Mouse (Mus musculus): ENCODE measurements at regions not wholly inside any gene's neighbourhood (a gene's known extent, or its start where the extent isn't known, plus 50 kb on each side); places are given as distances from the start of the nearest gene placed in this dataset.
"Not testable (repeated sequence)": the region's sequence is repeated elsewhere in the genome, so short reads cannot be mapped to it uniquely, and the experiment has no call there.

DNA sequence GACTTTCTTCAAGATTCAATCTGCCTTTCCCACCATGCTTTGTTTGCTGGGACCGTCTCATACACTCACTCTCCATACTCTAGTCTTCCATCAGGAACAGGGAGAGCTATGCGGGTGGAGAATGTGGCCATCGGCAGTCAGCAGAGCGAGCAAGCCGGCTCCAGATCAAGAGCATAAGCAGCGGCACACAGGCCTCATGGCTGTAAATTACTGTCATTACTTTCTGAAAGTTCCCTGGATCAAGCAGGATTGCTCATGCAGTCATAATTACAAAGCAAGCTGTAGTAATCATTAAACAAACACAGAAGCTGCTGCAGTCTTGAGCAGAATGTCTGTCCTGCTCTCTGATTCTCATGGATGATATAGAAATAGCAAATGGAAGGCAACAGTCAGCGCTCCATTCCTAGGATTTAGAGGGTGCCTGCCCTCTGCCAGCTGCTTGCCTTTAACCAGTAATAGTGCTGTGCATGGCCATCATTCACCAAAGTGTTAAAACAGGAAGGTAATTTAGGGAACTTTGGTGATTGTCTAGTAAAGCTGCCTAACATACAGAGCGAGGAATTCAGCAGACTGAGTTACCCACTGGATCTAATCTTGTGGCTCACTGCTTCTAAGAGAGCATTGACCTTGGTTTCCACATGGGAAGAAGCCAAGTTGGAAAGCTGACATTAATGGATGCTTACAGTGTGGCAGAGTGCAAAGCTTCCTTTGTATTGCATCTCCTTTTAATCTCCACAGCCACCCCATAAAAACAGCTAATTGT, 298.2 kb downstream of the 1190002N15Rik start:
- no peak for DNase-seq

DNA sequence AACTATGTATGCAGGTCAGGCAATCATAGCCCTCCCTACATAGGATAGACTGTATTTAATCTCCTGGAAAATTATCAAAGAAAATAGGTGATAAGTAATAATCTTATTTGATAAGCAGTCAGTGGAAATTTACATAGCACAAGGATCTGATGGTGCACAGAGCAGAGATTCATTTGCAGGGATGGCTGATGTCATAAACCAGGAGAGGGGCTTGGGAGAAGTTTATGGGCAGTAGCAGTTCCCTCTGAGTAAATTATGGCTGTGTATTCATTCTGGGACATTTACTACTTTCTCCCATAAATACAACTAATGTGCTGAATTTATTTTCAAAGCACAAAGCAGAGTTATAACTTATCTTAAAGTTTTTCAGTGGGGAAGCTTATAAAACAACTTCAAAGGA, 299.3 kb downstream of the 1190002N15Rik start:
- no peak for DNase-seq

DNA sequence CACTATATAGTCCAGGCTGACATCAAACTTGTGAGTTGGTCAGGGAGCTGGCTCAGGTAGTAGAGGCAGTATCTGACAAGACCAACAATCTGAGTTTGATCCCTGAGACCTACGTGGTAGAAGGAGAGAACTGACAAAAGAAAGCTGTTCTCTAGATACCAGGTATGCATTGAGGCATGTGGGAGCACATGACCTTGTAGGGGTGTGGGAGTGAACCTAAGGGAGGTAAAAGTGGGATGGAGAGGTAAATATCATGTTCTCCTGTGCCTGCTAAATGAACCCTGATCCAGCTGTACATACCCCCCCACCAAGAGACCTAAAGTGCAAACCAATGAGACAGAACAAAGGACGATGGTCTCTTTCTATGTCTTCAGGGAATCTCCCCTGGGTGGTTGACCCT, 308.3 kb downstream of the 1190002N15Rik start:
- DNase-seq = no peak

DNA sequence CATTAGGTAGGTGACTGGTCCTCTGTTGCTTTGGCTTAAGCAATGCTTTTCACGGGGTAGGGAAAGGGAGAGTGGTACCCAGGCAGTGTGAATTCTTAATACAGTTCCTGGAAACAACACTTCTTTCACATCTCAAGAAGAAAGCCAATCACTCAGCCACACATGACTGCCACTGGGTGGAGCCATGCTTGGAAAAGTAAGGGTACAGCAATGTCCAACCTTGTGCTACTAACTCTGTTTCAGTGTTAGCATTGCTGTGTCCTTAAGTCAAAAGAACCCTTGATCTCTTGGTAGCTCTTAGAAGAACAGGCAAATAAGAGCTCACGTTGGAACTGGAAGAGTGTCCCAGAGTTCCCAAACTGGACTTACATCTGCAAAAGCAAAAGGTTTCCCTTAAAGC, 318.8 kb downstream of the 1190002N15Rik start:
- DNase-seq = no peak

DNA sequence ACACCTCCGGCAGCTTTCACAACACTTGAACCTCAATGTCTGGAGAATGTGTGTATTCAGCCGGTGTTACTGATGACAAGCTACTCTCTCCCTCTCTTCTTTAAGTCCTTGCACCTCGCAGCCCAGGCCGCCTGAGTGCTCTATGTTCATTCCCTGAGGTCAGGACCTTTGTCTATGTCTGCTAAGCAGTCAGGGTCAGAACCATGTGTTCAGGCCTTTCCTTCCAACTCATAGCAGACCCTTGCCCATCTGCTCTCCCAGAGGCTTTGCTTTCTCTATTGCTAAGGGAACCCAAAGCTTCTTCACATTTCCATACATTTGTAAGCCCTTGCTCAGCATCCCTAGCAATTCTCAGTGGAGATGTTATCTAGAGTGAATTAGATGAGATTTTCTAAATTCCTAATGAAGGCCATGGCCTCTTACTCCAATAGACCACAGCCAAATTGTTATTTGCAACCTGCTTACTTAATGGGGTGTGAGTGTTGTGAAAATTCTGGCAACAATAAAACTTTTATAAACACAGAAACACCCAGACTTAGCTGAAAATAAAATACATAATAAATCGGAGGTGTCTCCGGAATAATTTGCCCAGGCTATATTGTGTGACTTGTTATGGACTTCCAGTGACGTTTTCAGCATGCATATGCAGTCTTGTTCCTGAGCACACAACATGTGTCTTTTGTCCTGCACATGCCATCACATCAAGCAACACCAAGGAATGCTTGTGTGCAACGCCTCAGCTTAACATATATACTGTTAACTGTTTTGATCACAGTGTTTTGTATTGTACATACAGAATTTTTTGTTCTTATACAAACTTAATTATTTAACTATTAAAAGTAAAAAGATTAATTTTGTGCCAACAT, 321.2 kb downstream of the 1190002N15Rik start:
- no peak for DNase-seq

DNA sequence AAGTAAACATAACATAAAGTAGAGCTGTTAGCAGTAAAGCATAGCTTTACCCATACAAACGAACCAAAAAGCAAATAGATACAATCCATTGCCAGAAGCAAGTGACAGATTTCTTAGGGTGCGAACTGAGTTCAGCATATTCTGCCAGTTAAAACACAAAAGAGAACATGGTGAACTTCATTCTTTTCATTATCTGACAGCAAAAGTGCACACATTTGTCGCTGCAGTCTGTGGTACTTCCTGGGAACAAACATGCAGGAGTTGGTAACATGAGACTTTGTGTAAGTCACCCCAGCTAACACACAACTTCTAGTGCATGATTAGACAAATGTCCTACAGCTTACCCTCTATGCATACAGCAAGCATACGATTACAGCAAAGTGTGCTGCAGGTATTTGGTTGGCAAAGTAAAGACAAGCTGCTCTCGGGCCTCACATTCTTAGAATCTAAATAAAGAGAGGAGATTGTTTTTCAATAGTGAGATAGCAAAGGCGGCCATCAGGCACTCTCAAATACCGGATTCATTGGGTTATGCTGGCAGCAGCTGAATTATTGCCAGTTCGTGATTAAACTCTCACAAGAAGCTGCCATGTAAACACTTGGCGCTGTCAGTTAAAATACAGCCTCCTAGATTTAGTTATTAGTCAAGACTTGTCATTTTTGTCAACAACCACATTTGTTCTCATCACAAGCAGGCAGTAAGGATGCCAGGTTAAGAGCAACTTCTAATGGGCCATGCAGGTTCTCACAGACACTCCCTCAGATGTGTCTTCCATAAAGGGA, 327.2 kb downstream of the 1190002N15Rik start:
- no peak for DNase-seq

DNA sequence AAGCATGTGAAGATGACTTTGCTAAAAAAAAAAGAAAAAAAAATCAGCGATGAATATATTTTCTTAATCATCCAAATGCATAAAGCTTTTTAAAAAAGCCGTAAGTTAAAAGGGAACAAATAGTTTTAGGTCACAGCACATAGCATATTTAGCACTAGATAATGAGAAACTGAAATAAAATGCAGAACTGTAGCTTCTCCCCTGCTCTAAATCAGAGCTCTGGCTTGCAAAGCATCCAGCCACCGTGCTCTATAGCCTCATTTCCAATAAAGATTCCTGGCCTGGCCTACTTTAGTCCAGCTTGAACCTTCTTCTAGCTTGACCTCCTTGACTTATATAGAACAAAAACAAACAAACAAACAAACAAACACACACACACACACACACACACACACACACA, 328.9 kb downstream of the 1190002N15Rik start:
- DNase-seq = no peak

DNA sequence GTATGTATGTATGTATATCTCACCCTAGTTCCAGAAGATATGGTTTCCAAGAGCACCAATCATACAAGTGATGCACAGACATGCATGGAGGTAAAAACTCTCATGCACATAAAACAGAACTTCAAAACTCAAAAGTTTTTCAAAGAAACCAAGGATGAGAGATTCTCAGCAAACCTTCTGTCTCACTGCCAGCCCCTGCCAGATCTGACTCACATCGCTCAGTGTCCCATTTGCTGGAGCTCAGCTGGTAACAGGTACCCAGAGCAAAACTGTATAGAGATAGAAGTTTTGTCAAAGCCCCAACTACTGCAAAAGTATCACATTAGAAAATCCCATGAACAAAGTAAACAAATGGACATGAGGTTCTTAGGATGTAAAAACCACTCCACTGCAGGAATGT, 337.0 kb downstream of the 1190002N15Rik start:
- DNase-seq = no peak

DNA sequence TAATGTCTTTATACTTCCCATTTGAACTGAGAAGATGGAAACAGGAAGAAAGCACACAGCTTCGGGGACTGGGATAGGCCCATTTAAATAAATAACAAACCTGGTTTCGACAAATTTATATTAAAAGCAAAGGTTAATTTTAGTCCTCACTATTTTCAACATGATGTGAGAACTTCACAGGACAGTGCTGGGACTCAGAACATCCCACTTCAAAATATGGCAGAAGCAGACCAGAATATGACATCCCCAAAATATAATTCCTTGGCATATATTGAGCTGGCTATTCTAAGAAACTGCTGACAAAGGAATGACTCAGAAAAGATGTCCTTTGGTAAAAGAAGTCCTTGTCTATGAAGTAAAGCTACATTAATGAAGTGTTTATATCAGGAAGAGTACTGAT, 338.0 kb downstream of the 1190002N15Rik start:
- no peak for DNase-seq

DNA sequence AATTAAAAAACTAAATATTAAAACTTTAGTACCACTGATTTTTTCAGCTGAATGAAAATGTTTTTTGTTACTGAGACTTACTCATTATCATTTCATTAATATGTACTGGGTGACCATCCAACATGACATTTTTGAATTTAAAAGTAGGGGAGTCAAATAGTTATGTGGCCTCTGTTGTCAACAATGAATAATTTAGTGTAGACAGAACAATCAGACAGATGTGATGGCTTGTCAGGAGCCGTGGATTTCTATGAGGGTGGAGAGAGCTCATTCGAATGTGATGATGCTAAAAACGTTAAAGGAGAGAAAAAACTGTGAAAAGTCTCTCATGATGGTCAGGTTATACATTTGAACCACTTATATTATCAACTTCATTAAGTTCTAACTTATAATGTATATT, 346.8 kb downstream of the 1190002N15Rik start:
- no peak for DNase-seq

DNA sequence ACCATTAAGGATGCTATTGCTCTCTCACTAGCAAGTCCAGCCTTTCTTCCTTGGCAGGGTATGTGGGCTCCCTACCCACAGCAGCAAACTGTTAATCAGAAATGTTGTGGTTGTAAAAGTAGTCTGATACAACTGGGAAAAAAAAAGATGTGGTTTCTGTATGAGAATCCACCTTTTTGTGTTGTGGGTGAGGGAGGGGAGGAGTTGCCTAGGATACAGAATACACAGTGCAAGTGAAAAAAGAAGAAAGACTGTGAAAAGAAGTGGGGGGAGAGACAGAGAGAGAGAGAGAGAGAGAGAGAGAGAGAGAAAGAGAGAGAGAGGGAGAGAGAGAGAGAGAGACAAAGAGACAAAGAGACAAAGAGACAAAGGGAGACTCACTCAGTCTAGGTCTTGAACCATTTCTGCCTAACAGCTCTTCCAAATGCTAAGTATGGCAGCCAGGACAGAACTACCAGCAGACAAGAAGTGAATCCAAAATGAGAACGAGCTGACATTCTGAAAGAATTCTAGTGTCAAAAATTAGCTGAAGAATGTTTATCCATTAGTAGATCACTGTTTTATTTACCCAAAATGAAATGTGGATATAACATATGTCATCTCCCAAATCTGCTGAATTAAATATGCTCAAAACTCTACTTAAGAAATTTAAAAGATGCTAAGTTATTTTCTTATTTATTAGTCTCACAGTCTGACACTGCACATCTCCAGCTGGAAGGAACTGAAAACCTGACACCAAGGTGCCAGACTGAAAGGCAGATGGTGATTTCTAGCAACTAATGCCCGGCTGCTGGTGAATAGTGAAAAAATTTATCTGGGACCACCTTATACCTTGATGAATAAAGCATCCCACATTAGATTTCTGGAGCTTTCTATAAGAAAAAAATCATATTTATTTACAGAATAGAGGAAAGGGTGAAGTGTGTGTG, 347.7 kb downstream of the 1190002N15Rik start:
- no peak for DNase-seq

DNA sequence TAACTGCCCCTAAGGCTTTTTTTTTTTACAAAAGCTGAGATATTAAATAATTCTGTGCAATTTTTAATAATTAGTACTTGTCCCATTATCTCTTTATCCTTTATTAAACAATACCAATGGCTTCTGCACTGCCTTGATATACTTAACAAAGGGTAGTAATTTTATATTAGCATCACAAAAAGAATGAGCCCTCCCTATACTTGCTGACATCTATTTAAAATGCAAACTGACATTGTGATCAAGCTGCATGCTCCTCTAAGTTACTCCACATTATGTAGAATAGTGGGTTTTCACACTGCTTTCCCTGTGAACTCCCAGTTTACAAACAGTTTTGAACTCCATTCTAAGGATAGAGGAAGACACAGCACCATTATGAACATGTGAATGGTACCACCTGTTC, 349.8 kb downstream of the 1190002N15Rik start:
- no peak for DNase-seq

DNA sequence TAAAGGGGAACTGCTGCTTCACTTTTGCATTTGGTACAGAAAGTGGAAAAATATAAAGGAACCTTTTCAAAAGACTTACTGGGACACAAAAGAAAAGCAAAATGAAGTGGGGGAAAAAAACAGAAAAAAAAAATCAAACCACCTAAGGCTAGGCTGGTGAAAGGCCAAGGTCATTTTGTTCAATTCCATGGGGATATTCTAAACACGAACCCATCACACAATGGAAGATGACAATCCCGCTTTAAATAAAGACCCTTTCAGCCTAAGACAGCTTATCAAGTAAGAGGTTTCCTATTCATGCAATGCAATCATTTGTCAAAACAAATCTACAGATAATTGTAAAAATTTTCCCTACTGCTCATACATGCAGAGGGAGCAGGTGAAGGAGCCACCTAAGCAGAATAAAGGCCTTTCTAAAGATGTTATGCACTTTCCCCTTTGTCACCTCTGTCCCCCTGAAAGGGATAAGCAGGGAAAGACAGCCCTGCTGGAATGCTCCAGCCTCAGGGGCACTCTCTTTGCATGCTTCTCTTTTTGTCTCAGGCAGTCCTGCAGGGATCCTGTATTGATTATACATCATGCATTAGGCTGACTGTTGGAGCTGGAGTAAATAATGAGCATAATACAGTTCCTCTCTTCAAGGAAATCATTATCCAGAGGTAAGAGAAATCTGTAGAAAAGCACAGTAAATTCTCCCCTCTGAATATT, 367.8 kb downstream of the 1190002N15Rik start:
- DNase-seq = no peak

DNA sequence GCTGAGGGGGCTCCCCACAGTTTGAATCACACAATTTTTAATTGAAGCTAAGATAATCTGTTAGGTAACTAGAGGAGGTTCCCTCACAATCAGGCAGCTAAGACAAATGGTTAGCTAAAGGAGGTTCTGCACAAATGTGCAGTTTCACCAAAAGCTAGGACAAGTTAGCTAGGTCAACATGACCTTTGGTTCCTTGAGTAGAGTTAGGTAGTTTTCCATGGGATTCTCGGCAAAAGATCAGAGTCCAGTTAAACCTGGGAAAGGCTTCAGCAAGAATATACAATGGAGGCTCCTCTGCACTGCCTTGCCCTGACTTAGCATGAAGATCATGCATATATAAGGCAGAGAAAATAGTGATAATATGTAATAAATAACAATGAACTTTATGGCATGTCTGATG, 374.2 kb downstream of the 1190002N15Rik start:
- DNase-seq = no peak

DNA sequence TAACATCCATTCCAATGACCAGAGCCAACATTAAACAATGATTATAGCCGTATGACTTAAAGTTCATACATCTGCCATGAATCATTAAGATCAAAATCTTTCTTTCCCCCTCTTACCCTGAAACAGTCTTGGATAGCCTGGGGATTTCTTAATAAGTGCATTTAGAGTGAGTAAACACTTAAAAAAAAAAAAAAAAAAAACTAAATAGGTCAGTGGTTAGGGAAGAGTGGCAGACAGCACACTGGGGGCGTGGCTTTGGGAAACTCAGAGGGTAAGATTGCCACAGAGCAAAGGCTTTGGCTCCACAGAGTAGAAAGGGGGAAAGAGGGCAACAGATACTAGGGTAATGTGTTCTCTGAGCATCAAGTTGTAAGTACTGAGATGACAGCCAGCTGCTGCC, 382.3 kb downstream of the 1190002N15Rik start:
- no peak for DNase-seq

DNA sequence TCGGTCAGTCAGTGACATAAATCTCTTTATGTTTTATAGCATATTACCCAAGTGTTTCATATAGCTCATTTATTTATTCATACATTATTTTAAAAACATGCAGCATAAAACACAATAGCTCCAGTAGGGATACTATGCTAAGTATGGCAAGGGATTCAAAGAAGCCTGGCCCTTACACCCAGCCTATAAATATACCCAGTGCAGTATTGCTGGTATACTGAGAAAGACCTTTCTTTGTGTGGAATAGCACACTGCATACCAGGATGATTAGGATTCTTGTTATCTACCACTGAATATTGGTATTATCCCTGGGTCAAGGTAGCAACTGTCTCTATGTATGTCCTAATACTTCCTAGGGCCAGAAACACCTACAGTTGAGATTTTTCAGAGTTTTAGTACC, 389.4 kb downstream of the 1190002N15Rik start:
- no peak for DNase-seq

DNA sequence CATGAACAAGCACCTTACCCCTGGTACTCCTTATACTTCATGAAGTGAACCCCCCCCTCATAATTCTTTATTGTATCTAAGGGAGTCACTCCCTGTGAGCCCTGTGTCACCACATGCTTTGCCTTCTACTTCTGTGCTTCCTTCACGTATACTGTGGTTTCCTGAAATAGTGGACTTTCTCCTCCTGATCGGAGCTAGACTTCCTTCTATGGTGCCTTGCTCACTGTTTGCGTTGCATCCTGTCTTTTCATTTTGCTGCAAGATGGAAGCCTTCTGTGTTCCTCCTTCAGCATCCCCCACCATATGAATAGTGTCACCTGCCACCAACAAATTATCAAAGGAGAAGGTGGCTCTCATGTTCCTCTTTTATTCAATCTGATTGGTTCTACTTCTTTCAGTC, 391.1 kb downstream of the 1190002N15Rik start:
- DNase-seq = no peak

DNA sequence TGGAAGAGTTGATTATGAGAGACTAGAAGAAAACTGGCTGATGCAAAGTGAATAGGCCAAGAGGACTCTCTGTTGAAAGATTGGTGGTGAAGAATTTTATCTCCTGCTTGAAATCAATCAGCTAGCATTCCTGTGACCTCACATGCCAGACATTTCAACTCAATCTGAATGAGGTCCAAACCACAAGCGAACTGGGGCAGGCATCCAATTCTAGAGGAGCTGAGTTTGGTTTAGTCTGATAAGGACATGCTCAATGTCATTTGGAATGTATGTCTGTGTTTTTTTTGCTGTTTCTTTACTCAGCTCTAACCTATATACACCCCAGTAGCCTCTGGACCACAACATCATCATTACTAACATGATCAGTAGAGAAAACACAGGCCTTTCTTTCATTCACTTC, 401.4 kb downstream of the 1190002N15Rik start:
- no peak for DNase-seq

DNA sequence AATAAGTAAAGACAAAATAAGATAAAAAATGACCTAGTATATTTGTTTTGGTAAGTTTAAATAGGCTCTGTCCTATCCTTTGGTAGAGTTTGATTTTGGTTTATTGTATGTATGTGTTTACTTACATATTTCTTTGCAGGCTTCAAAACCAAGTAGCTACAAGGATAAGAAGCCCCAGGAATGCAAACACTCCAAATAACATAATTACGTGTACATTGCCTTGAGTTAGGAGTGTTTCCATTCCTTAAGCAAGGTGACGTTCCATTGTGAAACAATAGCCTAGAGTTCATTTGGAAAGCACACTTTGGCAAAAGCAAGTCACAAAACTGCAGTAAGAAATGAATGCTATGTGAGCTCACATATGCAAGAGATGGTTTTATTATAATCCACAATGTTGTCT, 404.2 kb downstream of the 1190002N15Rik start:
- no peak for DNase-seq

DNA sequence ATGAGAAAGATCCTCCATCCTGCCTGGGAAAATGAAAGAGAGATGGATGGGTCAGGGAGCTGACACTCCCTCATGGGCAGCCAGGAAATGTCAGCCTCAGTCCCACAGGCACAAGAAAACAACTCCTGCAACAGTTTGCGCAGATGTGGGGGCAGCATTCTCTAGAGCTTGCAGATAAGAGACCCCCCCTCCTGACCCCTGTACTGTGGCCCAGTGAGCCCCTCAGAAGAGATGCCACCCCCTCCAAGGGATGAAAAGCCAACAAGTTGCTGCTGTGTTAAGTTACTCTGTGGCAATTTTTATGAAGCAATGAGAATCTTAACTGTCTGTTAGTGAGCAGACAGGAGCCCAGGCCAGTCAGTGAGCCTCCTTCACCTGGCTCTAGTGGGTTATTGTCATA, 406.5 kb downstream of the 1190002N15Rik start:
- no peak for DNase-seq

DNA sequence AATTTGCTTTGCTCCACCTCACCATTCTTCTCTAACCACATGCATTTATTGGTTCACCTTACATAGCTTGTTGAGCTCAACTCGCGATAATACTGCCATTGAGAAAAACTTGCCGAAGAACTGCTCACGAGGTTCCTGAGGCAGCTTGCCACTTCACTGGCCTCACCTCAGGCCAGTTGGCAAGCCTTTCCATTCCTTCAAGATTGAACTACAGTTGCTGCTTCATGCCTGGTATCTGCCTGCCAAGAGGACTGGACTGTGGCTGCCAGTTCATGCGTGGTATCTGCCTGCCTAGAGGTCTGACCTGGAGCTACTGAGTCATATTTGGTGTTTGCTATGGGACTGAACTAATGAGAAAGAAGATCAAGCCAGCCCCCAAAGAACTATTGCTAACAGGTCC, 420.9 kb downstream of the 1190002N15Rik start:
- peak; percentile 7 for DNase-seq

DNA sequence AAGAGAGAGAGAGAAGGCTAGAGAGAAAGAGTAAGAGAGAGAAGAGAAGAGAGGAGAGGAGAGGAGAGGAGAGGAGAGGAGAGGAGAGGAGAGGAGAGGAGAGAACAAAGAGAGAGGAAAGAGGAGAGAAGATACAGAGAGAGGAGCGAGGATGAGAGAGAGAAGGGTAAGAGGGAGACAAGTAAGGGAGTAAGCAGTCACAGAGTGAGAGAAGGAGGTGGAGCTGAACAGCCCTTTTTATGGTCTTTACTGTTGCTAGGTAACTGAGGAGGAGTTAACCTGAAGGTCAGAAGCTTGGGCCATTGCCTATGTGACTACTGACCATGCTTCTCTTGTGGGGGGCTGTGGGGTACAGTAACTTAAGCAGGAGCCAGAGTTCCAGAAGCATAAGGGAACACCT, 430.2 kb downstream of the 1190002N15Rik start:
- not testable (repeated sequence) for DNase-seq

All from cerebellum, adult 11-12 months (tissue).